Mouse (Mus musculus) heart, adult 18-20 months (tissue): ENCODE data around the gene Patj. TPM values are rescaled to one million over a fixed set of nuclear protein-coding genes. Genes with fewer than 3 reads are reported as not detected.
"Not testable (repeated sequence)": the region's sequence is repeated elsewhere in the genome, so short reads cannot be mapped to it uniquely, and the experiment has no call there.

Experiments
- DNase-seq, 2 experiments: peaks; one replicate each; pipeline ENCODE4 v3.0.0; 2021 to 2022; ENCODE audit warnings: mixed read lengths in 1 of 2
- long read RNA-seq, 2 experiments: library from polyadenylated mRNA; stranded (forward); transcript quantifications; one replicate each; pipeline ENCODE4 v2.0.0; 2021
- total RNA-seq, 2 experiments: library from RNA; stranded (reverse); gene quantifications; 2 replicates each; pipeline ENCODE4 v1.2.3; 2021

Patj gene
- 10 to 100 TPM; 13.0 to 16.0 TPM for total RNA-seq
- long read RNA-seq, experiment 1, partial matches to known transcripts, result 2 of 8 reads
- long read RNA-seq, experiment 1, other reads (novel, unspliced or antisense), result 6 of 8 reads
- long read RNA-seq, experiment 2, full-length matches to known transcripts, result 2 of 5 reads
- long read RNA-seq, experiment 2, partial matches to known transcripts, result 1 of 5 reads
- long read RNA-seq, experiment 2, other reads (novel, unspliced or antisense), result 2 of 5 reads

- peak; percentile 52 for DNase-seq
These were observed at the start of gene Patj for GRCm38 (mm10) chr4:98395690-98396437. TSS of gene Patj (plus strand) at chr4:98395785.

GRCm38 (mm10) chr4:98348580-98348979 lies 47.0 kb upstream of the Patj start:
- DNase-seq, result no peak

GRCm38 (mm10) chr4:98358034-98358809 lies 37.4 kb upstream of the Patj start:
- no peak for DNase-seq

DNA sequence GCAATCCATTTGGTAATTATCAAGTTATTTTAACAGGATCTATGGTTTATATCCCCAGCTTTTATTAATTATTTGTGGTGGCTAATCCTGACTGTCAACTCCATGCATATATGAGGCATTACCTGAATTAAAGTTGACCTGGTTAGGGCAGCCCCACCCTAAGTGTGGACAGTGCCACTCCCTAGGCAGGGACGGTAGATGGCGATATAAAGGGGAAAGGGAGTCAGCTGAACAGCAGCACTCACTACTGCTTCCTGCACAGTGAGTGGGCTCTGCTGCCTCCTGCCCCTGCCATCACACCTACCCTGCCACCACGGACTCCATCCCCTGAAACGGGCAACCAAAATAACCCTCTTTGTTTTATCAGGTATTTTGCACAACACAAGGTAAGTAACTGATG lies 20.2 kb upstream of the Patj start:
- DNase-seq, result peak in 1 of 2 experiments; percentile 12

- DNase-seq, result no peak
These were observed 18.6 kb upstream of the Patj start for GRCm38 (mm10) chr4:98376943-98377342.

DNA sequence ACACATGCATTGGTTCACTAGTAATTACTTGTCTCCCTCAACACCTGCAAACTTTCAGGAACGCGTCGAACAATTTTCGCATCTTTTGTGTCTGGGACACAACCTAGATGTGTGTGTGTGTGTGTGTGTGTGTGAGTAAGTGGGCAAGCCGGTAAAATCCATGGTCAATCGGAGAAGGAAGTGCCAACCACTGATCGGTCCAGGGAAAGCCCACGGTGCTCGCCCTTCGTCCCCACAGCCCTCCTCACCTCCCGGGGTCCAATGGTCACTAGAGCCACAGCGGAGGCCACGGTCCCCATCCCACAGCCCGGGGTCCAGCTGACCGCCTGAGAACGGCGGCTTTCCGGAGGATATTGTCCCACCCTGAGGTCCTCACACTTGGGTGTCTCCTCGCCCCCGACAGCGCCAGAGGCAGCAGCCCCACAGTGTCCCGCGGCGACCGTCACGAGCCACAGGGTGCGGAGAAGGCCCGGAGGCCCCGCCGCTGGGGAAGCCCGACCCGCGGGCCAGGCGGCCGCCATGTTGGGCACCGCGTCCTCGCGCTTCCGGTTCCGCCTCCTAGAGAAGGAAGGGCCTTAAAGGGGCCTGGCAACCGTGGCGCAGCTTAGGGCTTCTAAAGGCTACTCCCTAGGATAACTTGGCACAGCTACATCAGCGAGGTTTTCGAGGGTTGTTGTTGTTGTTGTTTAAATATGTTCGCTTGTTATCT lies 12.7 kb upstream of the Patj start, which contains the start of gene Tm2d1:
Tm2d1 (minus strand) TSS at position 591 of the 709 bp plus-strand sequence.
- DNase-seq, result peak; percentile 89 to 90

DNA sequence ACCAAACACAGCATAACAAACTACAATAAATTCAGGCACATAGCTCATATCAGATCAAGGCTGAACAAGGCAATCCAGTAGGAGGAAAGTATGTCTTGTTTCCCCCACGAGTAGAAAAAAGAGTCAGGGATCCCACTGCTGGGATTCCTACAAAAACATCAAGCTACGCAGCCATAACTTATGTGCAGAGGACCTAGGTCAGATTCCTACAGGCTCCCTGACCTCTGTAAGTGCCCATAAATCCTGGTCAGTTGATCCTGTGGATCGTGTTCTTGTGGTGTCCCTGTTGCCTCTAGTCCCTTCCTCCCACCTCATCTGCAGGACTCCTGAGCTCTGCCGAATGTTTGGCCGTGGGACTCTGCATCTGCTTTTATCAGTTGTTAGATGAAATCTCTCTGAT lies 10.5 kb upstream of the Patj start:
- DNase-seq, result no peak

GRCm38 (mm10) chr4:98395346-98395689 lies 267 bp upstream of the Patj start:
- no peak for DNase-seq

- DNase-seq, result no peak
These were observed 5.5 kb downstream of the Patj start for GRCm38 (mm10) chr4:98400926-98401583.

DNA sequence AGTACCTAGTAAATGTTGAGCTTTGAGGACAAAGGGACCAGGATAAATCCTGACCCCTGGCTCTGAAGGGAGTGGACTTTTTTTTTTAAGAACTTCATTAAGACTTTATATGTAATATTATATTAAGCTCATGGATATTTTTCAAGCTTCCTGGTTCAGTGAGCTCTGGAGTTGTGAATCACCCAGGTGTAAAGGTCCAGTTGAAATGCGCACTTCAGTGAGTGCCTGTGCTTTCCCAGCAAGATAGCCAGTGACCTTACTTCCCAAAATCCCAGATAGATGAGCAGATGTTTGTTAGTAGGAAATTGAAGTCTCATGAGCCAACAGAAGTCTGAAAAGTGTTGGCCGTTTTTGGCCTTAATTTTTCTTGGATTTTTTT lies 6.0 kb downstream of the Patj start:
- DNase-seq, result no peak

- no peak for DNase-seq
These were observed 7.9 kb downstream of the Patj start for GRCm38 (mm10) chr4:98403492-98403891.

GRCm38 (mm10) chr4:98404412-98404811 lies 8.8 kb downstream of the Patj start:
- DNase-seq, result no peak

- DNase-seq, result no peak
These were observed 12.9 kb downstream of the Patj start for GRCm38 (mm10) chr4:98408455-98408854.

- not testable (repeated sequence) for DNase-seq
These were observed 19.6 kb downstream of the Patj start for GRCm38 (mm10) chr4:98415150-98415549.

- DNase-seq, result peak; percentile 14 to 17
These were observed 32.8 kb downstream of the Patj start for GRCm38 (mm10) chr4:98428371-98428770.

DNA sequence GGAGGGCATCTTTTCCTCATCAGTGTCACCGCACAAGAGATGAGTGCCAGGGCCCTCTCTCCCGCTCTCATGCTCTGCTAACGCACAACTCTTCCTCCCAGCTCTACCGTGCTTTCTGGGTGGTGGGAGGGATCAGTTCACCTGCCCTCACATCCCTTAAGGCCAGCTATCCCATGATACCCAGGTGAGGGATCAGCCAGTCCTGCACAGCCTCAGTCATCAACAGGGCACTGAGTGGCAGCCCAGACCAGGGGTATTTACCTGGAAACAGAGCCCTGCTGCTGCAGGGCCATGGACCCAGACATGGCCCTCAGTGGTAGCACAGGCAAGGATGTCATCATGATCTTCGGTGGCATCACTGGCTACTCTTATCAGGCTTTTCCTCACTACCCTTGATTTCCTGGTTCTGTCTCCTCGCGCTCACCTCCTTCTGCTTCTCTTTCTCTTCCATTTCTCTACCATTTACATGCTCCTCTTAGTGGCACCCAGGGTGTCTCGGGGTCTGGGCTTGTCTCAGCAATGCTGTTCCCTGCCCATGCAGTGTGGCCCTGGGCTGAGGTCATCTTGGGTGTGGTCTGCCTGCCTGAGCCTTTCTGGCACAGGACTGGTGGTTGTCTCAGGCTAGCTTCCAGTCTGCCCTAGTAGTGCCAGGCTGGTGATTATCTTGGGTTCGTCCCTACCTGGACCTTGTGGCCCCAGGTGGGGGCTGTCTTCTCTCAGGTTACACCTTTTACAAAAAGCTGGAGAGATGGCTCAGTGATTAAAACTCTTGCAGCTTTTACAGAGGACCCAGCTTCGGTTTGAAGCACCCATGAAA lies 40.3 kb downstream of the Patj start:
- peak; percentile 10 to 16 for DNase-seq

- DNase-seq, result peak; percentile 42 to 56
These were observed 41.2 kb downstream of the Patj start for GRCm38 (mm10) chr4:98436664-98437363.

DNA sequence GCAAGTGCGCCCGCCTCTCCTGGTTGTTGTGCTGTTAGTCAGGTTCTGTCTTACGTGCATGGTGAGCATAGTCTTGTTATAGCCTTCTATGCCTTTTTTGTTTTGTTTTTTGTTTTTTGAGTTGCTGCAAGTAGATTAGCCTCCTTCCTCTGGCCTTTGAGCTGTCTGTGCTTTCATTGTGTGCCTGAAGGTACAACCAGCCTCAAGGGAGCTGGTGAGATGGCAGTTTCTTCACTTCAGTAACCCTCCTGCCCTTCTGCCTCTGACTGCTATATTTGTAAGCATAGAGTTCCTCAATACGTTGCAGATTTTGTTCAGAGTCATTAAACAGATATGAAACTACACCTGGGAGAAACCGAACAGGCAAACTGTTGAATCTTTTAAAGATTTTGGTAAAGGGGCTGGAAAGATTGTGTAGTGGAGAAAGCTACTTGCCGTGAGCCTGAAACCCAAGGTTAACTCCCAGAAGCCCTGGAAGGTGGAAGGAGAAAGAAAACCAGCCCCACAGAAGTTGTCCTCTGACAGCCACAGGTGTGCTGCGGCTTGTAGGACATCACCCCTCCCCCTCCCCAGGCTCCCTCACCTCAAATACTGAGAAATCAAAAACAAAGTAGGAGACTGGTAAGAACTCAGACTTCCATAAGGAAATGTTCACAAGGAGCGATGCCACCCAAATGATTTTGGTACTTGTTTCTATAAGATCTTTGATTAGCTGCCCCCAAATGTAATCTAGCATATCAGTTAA lies 43.8 kb downstream of the Patj start:
- DNase-seq, result no peak

DNA sequence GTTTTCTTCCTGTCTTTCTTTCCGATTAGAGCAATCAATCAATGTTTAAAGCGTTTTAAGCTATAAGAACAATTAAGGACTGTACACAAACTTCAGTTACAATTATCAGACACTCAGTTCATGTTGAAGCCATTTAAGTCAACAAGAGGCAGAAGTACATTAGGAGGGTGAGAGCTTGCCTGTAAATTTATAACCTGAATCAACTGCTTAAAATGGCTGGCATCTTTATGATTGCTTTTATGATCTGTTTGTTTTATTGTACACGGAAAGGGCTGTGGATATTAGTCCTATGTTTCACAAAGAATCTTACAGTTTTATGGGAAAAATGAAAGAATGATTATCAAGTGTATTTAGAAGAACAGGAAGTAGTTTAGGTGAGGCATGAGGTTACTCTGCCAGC lies 45.7 kb downstream of the Patj start:
- no peak for DNase-seq
